Mouse (Mus musculus) heart, postnatal 0 days (tissue): ENCODE results near the gene Zfp324.

Experiments used
- CTCF ChIP-seq: IDR thresholded peaks from 2 replicates; pipeline ENCODE4 v1.5.1; 2016; ENCODE audit warnings: antibody characterized with exemption, control low read depth, low read depth
- EP300 ChIP-seq: IDR thresholded peaks from 2 replicates; pipeline ENCODE4 v1.6.1; 2016; ENCODE audit warnings: antibody characterized with exemption, low read depth

GRCm38 (mm10) chr7:13003380-13003779 lies 37.7 kb downstream of the Zfp324 start:
- TF ChIP-seq CTCF, result no peak
- no peak for TF ChIP-seq EP300
